Mouse (Mus musculus): ENCODE measurements around the gene Zfp106.

DNA sequence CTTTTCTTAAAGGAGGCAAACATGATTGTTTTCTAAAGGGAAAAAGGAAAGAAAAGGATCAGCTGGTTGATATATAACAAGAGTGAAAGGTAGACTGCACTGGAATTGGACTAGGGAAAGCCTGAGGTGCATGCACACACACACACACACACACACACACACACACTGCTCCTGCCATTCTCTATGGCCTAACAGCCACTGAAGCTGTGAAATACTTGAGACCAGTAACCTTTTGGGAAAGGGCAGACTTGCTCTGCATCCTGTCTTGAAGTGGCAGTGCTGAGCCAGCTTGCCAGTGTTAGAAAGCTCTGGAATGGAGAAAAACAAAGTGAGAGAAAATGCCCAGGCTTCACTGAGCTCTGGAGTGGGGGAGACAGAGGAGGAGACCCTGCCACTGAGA is 95.6 kb downstream of the Zfp106 start:
- no peak for TF ChIP-seq CTCF (IDR thresholded peaks at IDR 0.05; ENCODE audit: borderline replicate concordance, control insufficient read depth, extremely low read depth, insufficient read depth, low read length, poor library complexity)
- no peak for TF ChIP-seq POLR2A (IDR thresholded peaks at IDR 0.05; ENCODE audit: control insufficient read depth, extremely low read depth, insufficient read depth, low read length, poor library complexity)
